34 mouse cellular contexts compared by ENCODE assay signal in genomic region chr13:90925191-90925590, GRCm38 (mm10). TPM values are rescaled to one million over a fixed set of nuclear protein-coding genes. Genes with fewer than 3 reads are reported as not detected.
DNase-seq lines count a peak whose midpoint lies in the region; ATAC-seq and TF ChIP-seq lines count a peak whose summit lies in the region.
"Had no signal": no experiment of that assay in that cellular context is flagged by ENCODE, and none has a peak within 500 bp of the region (broad histone marks: within the 10 kb centered on the region; RNA-seq: fewer than 3 reads in every experiment).

No protein-coding gene starts in this region.

- no peak for TF ChIP-seq CTCF in CH12.LX (conservative IDR thresholded peaks at IDR 0.05 in 1 of 2, IDR thresholded peaks at IDR 0.05 in 1 of 2; ENCODE audit: low read depth in 2 of 2, low read length in 2 of 2)
- TF ChIP-seq CTCF in G1E (IDR thresholded peaks at IDR 0.05; ENCODE audit: low read depth, low read length): no peak
- TF ChIP-seq CTCF in cerebellum, adult 2 months (IDR thresholded peaks at IDR 0.05; ENCODE audit: borderline replicate concordance, insufficient read depth, low read depth, low read length): no peak

- H3K4me1 ChIP-seq in CH12.LX (ENCODE audit: control insufficient read depth in 1 of 2, insufficient read depth in 2 of 2): peaks cover 0 to 13% of the 10 kb centered on the region in 2 experiments; a peak in 2 of 4 replicates
- peaks cover 35% of the 10 kb centered on the region for H3K4me1 ChIP-seq in G1E (ENCODE audit: insufficient read depth, low read depth, low read length)
- H3K4me1 ChIP-seq in liver, embryonic 13.5 days (replicated peaks): peaks cover 38% of the 10 kb centered on the region
- H3K4me1 ChIP-seq in cerebellum, adult 2 months (ENCODE audit: control insufficient read depth, insufficient read depth, low read length): no peaks in the 10 kb centered on the region
- H3K4me1 ChIP-seq in heart, embryonic 11.5 days (ENCODE audit: control insufficient read depth, insufficient read depth, low read length): peaks cover 3% of the 10 kb centered on the region; the same call in 1 of the 2 replicates
- H3K4me1 ChIP-seq: intestine, embryonic 15.5 days; limb, embryonic 10.5 days had no signal

- H3K4me2 ChIP-seq in CH12.LX (ENCODE audit: insufficient read depth, low read depth, poor library complexity, severe bottlenecking): 0 out of 2 replicates have a peak overlapping the region, but pooled peaks have one; percentile 31
- H3K4me2 ChIP-seq in liver, embryonic 13.5 days: peak overlapping the region; percentile 23
- H3K4me2 ChIP-seq in heart, embryonic 11.5 days: no peak overlapping the region
- H3K4me2 ChIP-seq: heart, embryonic 12.5 days; hindbrain, embryonic 15.5 days; intestine, embryonic 15.5 days; limb, embryonic 15.5 days; lung, embryonic 14.5 days; neural tube, embryonic 12.5 days had no signal

- no peak for TF ChIP-seq EP300 in CH12.LX (IDR thresholded peaks at IDR 0.05; ENCODE audit: low read length)

- no peak overlapping the region for H3K27ac ChIP-seq in CH12.LX (ENCODE audit: insufficient read depth, low read depth)
- peak overlapping the region; percentile 47 for H3K27ac ChIP-seq in liver, embryonic 13.5 days
- H3K27ac ChIP-seq in cerebellum, adult 2 months (ENCODE audit: insufficient read depth, low read length): no peak overlapping the region
- H3K27ac ChIP-seq in heart, embryonic 11.5 days (ENCODE audit: low read depth, low read length): no peak overlapping the region
- H3K27ac ChIP-seq: hindbrain, embryonic 15.5 days; intestine, embryonic 15.5 days; kidney, postnatal 0 days; limb, embryonic 10.5 days; limb, embryonic 15.5 days; neural tube, embryonic 12.5 days; stomach, postnatal 0 days had no signal

- peak; percentile 27; the same call in 1 of the 2 replicates for TF ChIP-seq POLR2A in CH12.LX (IDR thresholded peaks at IDR 0.05; ENCODE audit: low read depth, low read length)
- TF ChIP-seq POLR2A in cerebellum, adult 2 months (IDR thresholded peaks at IDR 0.05; ENCODE audit: borderline replicate concordance, insufficient read depth, low read length): no peak

- ATAC-seq in G1E (ENCODE audit: extremely low read depth, insufficient number of reproducible peaks, low FRiP score, poor library complexity, severe bottlenecking): no peak
- no peak for ATAC-seq in liver, embryonic 13.5 days (ENCODE audit: low read depth)
- no peak for ATAC-seq in heart, embryonic 11.5 days (replicated peaks; ENCODE audit: insufficient number of reproducible peaks, low FRiP score, low TSS enrichment)
- ATAC-seq: activated CD4-positive, CD25-positive, alpha-beta regulatory T cell, adult 4 months; forebrain, embryonic 14.5 days; intestine, embryonic 15.5 days; midbrain, embryonic 16.5 days had no signal

- H3K27me3 ChIP-seq in CH12.LX (replicated peaks) (no peaks in the 10 kb centered on the region), G1E (ENCODE audit: insufficient read depth, low read length) (no peaks in the 10 kb centered on the region)
- no peaks in the 10 kb centered on the region for H3K27me3 ChIP-seq in liver, embryonic 13.5 days
- H3K27me3 ChIP-seq in cerebellum, adult 2 months (ENCODE audit: control insufficient read depth, insufficient read depth, low read length): no peaks in the 10 kb centered on the region
- no peaks in the 10 kb centered on the region for H3K27me3 ChIP-seq in heart, embryonic 11.5 days (ENCODE audit: control insufficient read depth, insufficient read depth, low read length)
- H3K27me3 ChIP-seq: heart, embryonic 12.5 days; hindbrain, embryonic 15.5 days; intestine, embryonic 15.5 days; limb, embryonic 15.5 days; neural tube, embryonic 12.5 days had no signal

- dilution Hi-C loops in CH12.LX (cut with MboI; ENCODE audit: extremely low pct_ligation_motif_present, extremely low pct_unique_long_range_greater_than_20kb, low sequenced_read_pairs): no loop called here

- H3K9me3 ChIP-seq in CH12.LX (replicated peaks; ENCODE audit: low read length) (no peaks in the 10 kb centered on the region), G1E (replicated peaks) (no peaks in the 10 kb centered on the region)
- no peaks in the 10 kb centered on the region for H3K9me3 ChIP-seq in liver, embryonic 13.5 days (replicated peaks)
- H3K9me3 ChIP-seq in heart, embryonic 11.5 days (replicated peaks; ENCODE audit: control insufficient read depth, low read length): no peaks in the 10 kb centered on the region
- H3K9me3 ChIP-seq: heart, embryonic 12.5 days; hindbrain, embryonic 15.5 days; intestine, embryonic 15.5 days; limb, embryonic 10.5 days; limb, embryonic 15.5 days; neural tube, embryonic 12.5 days had no signal

- in situ Hi-C loops in CH12.LX (cut with MboI; ENCODE audit: low pct_ligation_motif_present, low pct_unique_long_range_greater_than_20kb, low sequenced_read_pairs): loop anchor here (25.0 kb wide), 2 partner anchors 537 to 712 kb away; partner anchors contain the start of gene Ssbp2

- H3K36me3 ChIP-seq in CH12.LX (replicated peaks in 1 of 2; ENCODE audit: control insufficient read depth in 1 of 2, insufficient read depth in 1 of 2, low read length in 1 of 2) (peaks cover 19 to 38% of the 10 kb centered on the region in 2 experiments), G1E (replicated peaks) (peaks cover 33% of the 10 kb centered on the region)
- H3K36me3 ChIP-seq in liver, embryonic 13.5 days: peaks cover 29% of the 10 kb centered on the region
- peaks cover 12% of the 10 kb centered on the region for H3K36me3 ChIP-seq in heart, embryonic 11.5 days (ENCODE audit: control insufficient read depth, insufficient read depth, low read length)
- H3K36me3 ChIP-seq: intestine, embryonic 15.5 days had no signal

- peaks cover 17% of the 10 kb centered on the region for H3K79me2 ChIP-seq in CH12.LX (replicated peaks; ENCODE audit: control insufficient read depth, extremely low read depth, insufficient read depth, poor library complexity, severe bottlenecking)

- no peak overlapping the region for H3K9ac ChIP-seq in CH12.LX (ENCODE audit: insufficient read depth, low read depth)
- peak overlapping the region; percentile 29; the same call in 1 of the 2 replicates for H3K9ac ChIP-seq in liver, embryonic 13.5 days
- no peak overlapping the region for H3K9ac ChIP-seq in heart, embryonic 11.5 days (ENCODE audit: low read depth, low read length)
- H3K9ac ChIP-seq: heart, embryonic 12.5 days; hindbrain, embryonic 15.5 days; intestine, embryonic 15.5 days; limb, embryonic 15.5 days; lung, embryonic 14.5 days; neural tube, embryonic 12.5 days had no signal

- no peak for TF ChIP-seq RAD21 in CH12.LX (IDR thresholded peaks at IDR 0.05; ENCODE audit: low read depth, low read length)

- WGBS in liver, embryonic 13.5 days (ENCODE audit: insufficient replicate concordance): 76% methylated on average over 5 of the region's 5 CpGs
- 90% methylated on average over 5 of the region's 5 CpGs for WGBS in cerebellum, adult 2 months
- WGBS in heart, embryonic 11.5 days (ENCODE audit: insufficient replicate concordance): 84% methylated on average over 5 of the region's 5 CpGs

- no peak overlapping the region for H3K4me3 ChIP-seq in CH12.LX (replicated peaks in 1 of 3; ENCODE audit: low read depth in 2 of 3, low read length in 2 of 3, poor library complexity in 1 of 3)
- H3K4me3 ChIP-seq in G1E (ENCODE audit: low read depth, low read length): peak overlapping the region; percentile 11; the same call in 1 of the 2 replicates
- peak overlapping the region; percentile 5; the same call in 1 of the 2 replicates for H3K4me3 ChIP-seq in liver, embryonic 13.5 days (replicated peaks)
- H3K4me3 ChIP-seq in cerebellum, adult 2 months (replicated peaks; ENCODE audit: insufficient read depth, low read depth, low read length): no peak overlapping the region
- H3K4me3 ChIP-seq in heart, embryonic 11.5 days (ENCODE audit: low read depth, low read length): no peak overlapping the region
- H3K4me3 ChIP-seq: heart, embryonic 12.5 days; hindbrain, embryonic 15.5 days; intestine, embryonic 15.5 days; limb, embryonic 10.5 days; limb, embryonic 15.5 days; neural tube, embryonic 12.5 days had no signal

- DNase-seq in embryo, embryonic 9.5 days (ENCODE audit: extremely low spot score): peak; percentile 25
- no peak for DNase-seq in embryo, embryonic 11 days
- DNase-seq in CH12.LX (ENCODE audit: extremely low read depth) (no peak), G1E (ENCODE audit: low spot score) (no peak)
- no peak for DNase-seq in liver, embryonic 13.5 days
- DNase-seq in cerebellum, adult 2 months: no peak
- DNase-seq in spleen, postnatal 14 days (ENCODE audit: low spot score in 2 of 2): no peak
- DNase-seq: adrenal gland, adult 2 months; adrenal gland, postnatal 36 days; cerebellum, adult 18-20 months; cerebellum, postnatal 14 days; gastrocnemius, postnatal 14 days; kidney, adult 8-10 months; lung, embryonic 14.5 days; lung, postnatal 14 days; right cerebral cortex, adult 18-20 months; spleen, adult 18-20 months; thymus, adult 18-20 months; thymus, postnatal 36 days had no signal

TF ChIP-seq in CH12.LX, 34 proteins besides CTCF, POLR2A, EP300 and RAD21:
- TF ChIP-seq PAX5 (IDR thresholded peaks at IDR 0.05; ENCODE audit: low read length): no peak
- no peak for TF ChIP-seq ETS1 (conservative IDR thresholded peaks at IDR 0.05; ENCODE audit: low read depth, low read length)
- TF ChIP-seq NRF1 (IDR thresholded peaks at IDR 0.05; ENCODE audit: low read depth, low read length): no peak
- peak; percentile 18; the same call in 1 of the 2 replicates for TF ChIP-seq POLR2AphosphoS2 (IDR thresholded peaks at IDR 0.05; ENCODE audit: low read depth, low read length)

RNA-seq across cellular contexts. Expression of gene Rps23, which starts 2.4 kb away (rescaled TPM):
- total RNA-seq in CH12.LX (2012; rRNA removed) (1,970 and 2,180 TPM in 2 replicates), CH12.LX (2014; rRNA removed) (2,005 and 2,193 TPM in 2 replicates), G1E (2014; fragmentation: Nextera tagmentation) (1,211 and 1,212 TPM in 2 replicates), G1E (2017) (1,261 and 1,383 TPM in 2 replicates)
- polyA plus RNA-seq in CH12.LX (2012; ENCODE audit: insufficient read length, low read depth) (913 and 1,042 TPM in 2 replicates), G1E (2012) (1,781 and 2,693 TPM in 2 replicates)
- 202 and 222 TPM in 2 replicates for polyA plus RNA-seq in liver, embryonic 13.5 days (2015; fragmentation: Nextera tagmentation; extraction: Ambion mirVana)
- polyA plus RNA-seq in cerebellum, adult 2 months (2012; rRNA removed): 357 and 409 TPM in 2 replicates
- 180 and 199 TPM in 2 replicates for polyA plus RNA-seq in heart, embryonic 11.5 days (2014; fragmentation: Nextera tagmentation; extraction: Ambion mirVana)

RNA-seq across cellular contexts. Expression of gene Atp6ap1l, which starts 20.0 kb away (rescaled TPM):
- not detected in 2 replicates for total RNA-seq in CH12.LX (2012; rRNA removed)
- not detected in 2 replicates for total RNA-seq in CH12.LX (2014; rRNA removed)
- not detected in 2 replicates for polyA plus RNA-seq in CH12.LX (2012; ENCODE audit: insufficient read length, low read depth)
- not detected in 2 replicates for total RNA-seq in G1E (2014; fragmentation: Nextera tagmentation)
- total RNA-seq in G1E (2017): not detected in 2 replicates
- not detected in 2 replicates for polyA plus RNA-seq in G1E (2012)
- not detected in 2 replicates for polyA plus RNA-seq in liver, embryonic 13.5 days (2015; fragmentation: Nextera tagmentation; extraction: Ambion mirVana)
- 13.3 and 14.2 TPM in 2 replicates for polyA plus RNA-seq in cerebellum, adult 2 months (2012; rRNA removed)
- 0.24 and 0.92 TPM in 2 replicates for polyA plus RNA-seq in heart, embryonic 11.5 days (2014; fragmentation: Nextera tagmentation; extraction: Ambion mirVana)
- total RNA-seq: adrenal gland, adult 2 months; adrenal gland, postnatal 36 days; gastrocnemius, postnatal 14 days; hematopoietic stem cell, adult 5-6 weeks had no signal
- polyA plus RNA-seq: activated CD4-positive, CD25-positive, alpha-beta regulatory T cell, adult 4 months; adrenal gland, adult 2 months; C2C12; intestine, embryonic 15.5 days; large intestine, adult 2 months; limb, embryonic 15.5 days; lung, embryonic 14.5 days had no signal

Comparison
In these comparisons a context has a peak if more than half of its experiments do, and no peak if none do; other contexts are left out.
1. H3K4me3 ChIP-seq: peak in G1E (single experiment) and liver, embryonic 13.5 days (single experiment); none in CH12.LX (0 of 3), cerebellum, adult 2 months (single experiment) and heart, embryonic 11.5 days (single experiment).